Mouse (Mus musculus) midbrain, postnatal 0 days (tissue): ENCODE measurements around the gene Wipf3. TPM values are rescaled to one million over a fixed set of nuclear protein-coding genes. Genes with fewer than 3 reads are reported as not detected.

ENCODE experiments used
- ATAC-seq: fragments of 200-750 bp; cut with Nextera tagmentation; 2 replicates; pipeline ENCODE4 v1.8.0; 2017; ENCODE audit warnings: moderate number of reproducible peaks, mild to moderate bottlenecking, moderate TSS enrichment, moderate library complexity; ENCODE audit not compliant: low FRiP score
- DNase-seq: peaks from one replicate; pipeline ENCODE4 v3.0.0-alpha.2; 2015; ENCODE audit warnings: low spot score
- H3K27ac ChIP-seq: fragments of 300-500 bp; sonication (generic); 2 replicates; pipeline ENCODE4 v1.5.1; 2014; ENCODE audit warnings: low read depth, mild to moderate bottlenecking, low read length, mixed read lengths
- H3K27me3 ChIP-seq: fragments of 300-500 bp; sonication (generic); 2 replicates; pipeline ENCODE4 v1.6.1; 2014; ENCODE audit warnings: low read length, control low read depth, mixed read lengths; ENCODE audit not compliant: insufficient read depth
- H3K36me3 ChIP-seq: fragments of 300-500 bp; sonication (generic); 2 replicates; pipeline ENCODE4 v1.6.1; 2014; ENCODE audit warnings: low read length, control low read depth, mixed read lengths; ENCODE audit not compliant: insufficient read depth
- H3K4me1 ChIP-seq: fragments of 300-500 bp; sonication (generic); 2 replicates; pipeline ENCODE4 v1.6.1; 2014; ENCODE audit warnings: mild to moderate bottlenecking, control low read depth, antibody characterized with exemption, low read length, mixed read lengths; ENCODE audit not compliant: insufficient read depth
- H3K4me2 ChIP-seq: fragments of 300-500 bp; sonication (generic); 2 replicates; pipeline ENCODE4 v1.6.1; 2014; ENCODE audit warnings: low read depth, mild to moderate bottlenecking, low read length, mixed read lengths; ENCODE audit not compliant: poor library complexity, severe bottlenecking
- H3K4me3 ChIP-seq: fragments of 300-500 bp; sonication (generic); 2 replicates; pipeline ENCODE4 v1.5.1; 2014; ENCODE audit warnings: low read depth, mild to moderate bottlenecking, low read length, moderate library complexity
- H3K9ac ChIP-seq: fragments of 300-500 bp; sonication (generic); replicated peaks from 2 replicates; pipeline ENCODE4 v1.6.1; 2014; ENCODE audit warnings: mild to moderate bottlenecking, low read length, moderate library complexity, mixed read lengths; ENCODE audit not compliant: poor library complexity, severe bottlenecking
- H3K9me3 ChIP-seq: fragments of 300-500 bp; sonication (generic); 2 replicates; pipeline ENCODE4 v1.6.1; 2016; ENCODE audit warnings: low read length, control low read depth
- CTCF ChIP-seq: IDR thresholded peaks from 2 replicates; pipeline ENCODE4 v1.5.1; 2016; ENCODE audit warnings: antibody characterized with exemption, mild to moderate bottlenecking
- WGBS: fragments of 180-500 bp; shearing (Covaris S2); extraction: QIAGEN DNeasy Blood & Tissue Kit; methylation state at CpG from one replicate; pipeline ENCODE4 v1.1.7; 2014; 5-methylcytosine and 5-hydroxymethylcytosine counted together
- polyA plus RNA-seq: library from polyadenylated mRNA; unstranded; fragments of >200 nt; fragmentation: Nextera tagmentation; extraction: Ambion mirVana; gene quantifications from 2 replicates; pipeline ENCODE4 v1.2.1, GENCODE M21; 2015
- total RNA-seq: library from RNA; depleted of rRNA; stranded (reverse); fragments of >200 nt; gene quantifications from 2 replicates; pipeline ENCODE4 v1.2.3, GENCODE M21; 2014

The Wipf3 gene
- total and polyA plus RNA-seq, 2 experiments from 2014 or later, result 1.7 to 5.9 TPM

GRCm38 (mm10) chr6:54460915-54461671 lies 31.7 kb downstream of the Wipf3 start:
- Histone ChIP-seq H3K9ac (no peak overlapping the region), H3K4me3 (no peak overlapping the region), H3K27ac (no peak overlapping the region), H3K27me3 (no peaks in the 10 kb centered on the region), H3K4me1 (no peaks in the 10 kb centered on the region), H3K36me3 (no peaks in the 10 kb centered on the region), H3K4me2 (no peak overlapping the region), H3K9me3 (no peaks in the 10 kb centered on the region)
- TF ChIP-seq CTCF, result no peak
- whole genome bisulfite sequencing, result 67% methylated on average over 13 of the region's 13 CpGs
- DNase-seq (peak; percentile 17), ATAC-seq (no peak)

GRCm38 (mm10) chr6:54462766-54463165 lies 33.4 kb downstream of the Wipf3 start:
- DNase-seq (no peak), ATAC-seq (no peak)
- no peak overlapping the region for H3K27ac ChIP-seq
- H3K4me3 ChIP-seq, result no peak overlapping the region
- H3K36me3 ChIP-seq, result no peaks in the 10 kb centered on the region
- H3K4me2 ChIP-seq, result no peak overlapping the region
- no peak overlapping the region for H3K9ac ChIP-seq
- H3K27me3 ChIP-seq, result no peaks in the 10 kb centered on the region
- WGBS, result 86% methylated on average over 6 of the region's 6 CpGs
- H3K9me3 ChIP-seq, result no peaks in the 10 kb centered on the region
- H3K4me1 ChIP-seq, result no peaks in the 10 kb centered on the region
- no peak for TF ChIP-seq CTCF

- no peaks in the 10 kb centered on the region for H3K9me3 ChIP-seq
- ATAC-seq (peak; percentile 52; the same call in 1 of the 2 replicates), DNase-seq (peak; percentile 86)
- no peak overlapping the region for H3K9ac ChIP-seq
- H3K27ac ChIP-seq, result no peak overlapping the region
- no peak overlapping the region for H3K4me2 ChIP-seq
- no peaks in the 10 kb centered on the region for H3K27me3 ChIP-seq
- H3K4me3 ChIP-seq, result no peak overlapping the region
- no peaks in the 10 kb centered on the region for H3K36me3 ChIP-seq
- H3K4me1 ChIP-seq, result no peaks in the 10 kb centered on the region
- WGBS, result 64% methylated on average over 8 of the region's 8 CpGs
- no peak for TF ChIP-seq CTCF
Observed at GRCm38 (mm10) chr6:54463701-54464458, 34.5 kb downstream of the Wipf3 start.

DNA sequence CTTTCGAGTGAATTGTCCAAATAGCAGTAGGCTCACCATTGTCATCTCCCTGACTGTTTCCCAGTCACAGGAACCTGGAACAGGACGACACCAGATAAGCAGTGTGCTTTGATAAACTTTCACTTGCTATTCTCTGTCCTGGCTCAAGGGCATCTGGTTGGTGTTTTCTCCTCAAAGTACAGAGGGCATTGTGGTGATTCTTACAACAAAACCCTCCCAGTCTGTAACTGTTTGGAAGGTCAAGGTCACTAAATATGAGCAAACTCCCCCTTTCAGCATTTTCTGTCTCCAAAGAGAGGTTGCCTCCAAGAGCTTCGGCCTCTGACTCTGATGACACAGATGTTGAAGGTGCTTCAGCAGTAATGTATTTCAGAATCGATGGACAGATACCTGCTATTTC lies 35.5 kb downstream of the Wipf3 start:
- DNase-seq, result no peak
- no peak for TF ChIP-seq CTCF
- Histone ChIP-seq H3K4me1 (no peaks in the 10 kb centered on the region), H3K36me3 (no peaks in the 10 kb centered on the region), H3K4me2 (no peak overlapping the region), H3K27me3 (no peaks in the 10 kb centered on the region), H3K27ac (no peak overlapping the region), H3K9me3 (no peaks in the 10 kb centered on the region), H3K9ac (no peak overlapping the region), H3K4me3 (no peak overlapping the region)
- 84% methylated on average over 4 of the region's 4 CpGs for WGBS
- ATAC-seq, result no peak

- TF ChIP-seq CTCF, result no peak
Observed at GRCm38 (mm10) chr6:54467371-54467770, 38.0 kb downstream of the Wipf3 start.

GRCm38 (mm10) chr6:54471866-54472265 lies 42.5 kb downstream of the Wipf3 start:
- Histone ChIP-seq H3K9ac (no peak overlapping the region), H3K27me3 (no peaks in the 10 kb centered on the region), H3K27ac (no peak overlapping the region), H3K4me2 (no peak overlapping the region), H3K4me3 (no peak overlapping the region), H3K4me1 (peaks cover 5% of the 10 kb centered on the region; the same call in 1 of the 2 replicates), H3K36me3 (no peaks in the 10 kb centered on the region), H3K9me3 (no peaks in the 10 kb centered on the region)
- WGBS, result 84% methylated on average over 7 of the region's 7 CpGs
- TF ChIP-seq CTCF, result no peak
- DNase-seq (no peak), ATAC-seq (no peak)

More at GRCm38 (mm10) chr6:54467371-54467770, 38.0 kb downstream of the Wipf3 start:
- Histone ChIP-seq H3K4me1 (no peaks in the 10 kb centered on the region), H3K4me3 (no peak overlapping the region), H3K27ac (no peak overlapping the region), H3K4me2 (no peak overlapping the region), H3K27me3 (no peaks in the 10 kb centered on the region), H3K9me3 (no peaks in the 10 kb centered on the region), H3K9ac (no peak overlapping the region), H3K36me3 (no peaks in the 10 kb centered on the region)
- ATAC-seq (no peak), DNase-seq (no peak)
- 96% methylated on average over 3 of the region's 3 CpGs for WGBS
